Mouse (Mus musculus) brown adipose tissue, adult 24 weeks (tissue): ENCODE measurements around the gene Ccdc92. TPM values are rescaled to one million over a fixed set of nuclear protein-coding genes. Genes with fewer than 3 reads are reported as not detected.

Experiments used
- polyA plus RNA-seq: library from polyadenylated mRNA; stranded (reverse); fragments of >200 nt; gene quantifications from 2 replicates; pipeline ENCODE4 v1.2.4, GENCODE M21; 2012; ENCODE audit not compliant: missing spikeins, insufficient read depth, insufficient read length

Ccdc92 gene
- polyA plus RNA-seq, 1 experiment: not detected

Other genes starting within 250 kb of the Ccdc92 start
- 26.3 and 29.0 TPM in 2 replicates for gene Atp6v0a2, start 233.8 kb downstream of the Ccdc92 start, polyA plus RNA-seq
- not detected in 2 replicates for gene Dnah10, start 137.3 kb downstream of the Ccdc92 start, polyA plus RNA-seq
- 36.5 and 44.4 TPM in 2 replicates for gene Zfp664, start 267 bp upstream of the Ccdc92 start, polyA plus RNA-seq
- not detected in 2 replicates for gene Rflna, start 140.8 kb upstream of the Ccdc92 start, polyA plus RNA-seq